Mouse (Mus musculus) brain, embryonic 14.5 days (tissue): ENCODE measurements at regions not wholly inside any gene's neighbourhood (a gene's known extent, or its start where the extent isn't known, plus 50 kb on each side); places are given as distances from the start of the nearest gene placed in this dataset.

ENCODE experiments used
- CTCF ChIP-seq: fragments of 200-500 bp; IDR thresholded peaks from 2 replicates; pipeline ENCODE4 v1.5.1; 2012; ENCODE audit warnings: inconsistent platforms, mild to moderate bottlenecking, moderate library complexity, borderline replicate concordance; ENCODE audit not compliant: insufficient read depth, insufficient read length; ENCODE audit errors: extremely low read depth
- POLR2A ChIP-seq: fragments of 200-500 bp; IDR thresholded peaks from 2 replicates; pipeline ENCODE4 v1.6.1; 2012; ENCODE audit warnings: mild to moderate bottlenecking, inconsistent platforms, borderline replicate concordance; ENCODE audit not compliant: poor library complexity, insufficient read depth, insufficient read length, severe bottlenecking; ENCODE audit errors: extremely low read depth

GRCm38 (mm10) chr4:51562379-51562778 is 345.9 kb downstream of the Cylc2 start:
- TF ChIP-seq CTCF (no peak), POLR2A (no peak)
